Mouse (Mus musculus) MEL (cell line): ENCODE results near the gene Acss2. TPM values are rescaled to one million over a fixed set of nuclear protein-coding genes. Genes with fewer than 3 reads are reported as not detected.

ENCODE experiments used
- DNase-seq: peaks from one replicate; pipeline ENCODE4 v3.0.0; 2011; ENCODE audit warnings: low read depth, low spot score
- H3K27ac ChIP-seq: 2 replicates; pipeline ENCODE4 v1.5.1; 2012; ENCODE audit warnings: low read depth, mild to moderate bottlenecking, control low read depth, low read length, moderate library complexity; ENCODE audit not compliant: control insufficient read depth
- H3K27me3 ChIP-seq, 2 experiments: fragments of 150-350 bp in 1 of 2; sonication (generic) in 1 of 2; 2 replicates each; pipeline ENCODE4 v1.6.1; 2012; ENCODE audit warnings: low read length in 2 of 2, mild to moderate bottlenecking in 2 of 2, improper control_type of control experiment in 1 of 2, moderate library complexity in 1 of 2; ENCODE audit not compliant: insufficient read depth in 2 of 2, control insufficient read depth in 1 of 2
- H3K36me3 ChIP-seq, 2 experiments: 2 replicates each; pipeline ENCODE4 v1.6.1; 2012 to 2014; ENCODE audit warnings: low read length in 2 of 2, improper control_type of control experiment in 1 of 2, inconsistent platforms in 1 of 2, mild to moderate bottlenecking in 1 of 2; ENCODE audit not compliant: insufficient read depth in 2 of 2, control insufficient read depth in 1 of 2
- H3K4me1 ChIP-seq, 2 experiments: fragments of 150-350 bp in 1 of 2; sonication (generic) in 1 of 2; 2 replicates each; pipeline ENCODE4 v1.6.1; 2012; ENCODE audit warnings: low read length in 2 of 2, improper control_type of control experiment in 1 of 2, mild to moderate bottlenecking in 1 of 2; ENCODE audit not compliant: insufficient read depth in 2 of 2, control insufficient read depth in 1 of 2
- H3K4me3 ChIP-seq, 2 experiments: fragments of 150-350 bp in 1 of 2; sonication (generic) in 1 of 2; 2 replicates each; pipeline ENCODE4 v1.5.1; 2012; ENCODE audit warnings: low read depth in 2 of 2, low read length in 2 of 2, mild to moderate bottlenecking in 2 of 2, moderate library complexity in 2 of 2, control low read depth in 1 of 2, improper control_type of control experiment in 1 of 2; ENCODE audit not compliant: control insufficient read depth in 1 of 2, insufficient read depth in 1 of 2
- H3K79me2 ChIP-seq: 2 replicates; pipeline ENCODE4 v1.6.1; 2012; ENCODE audit warnings: mild to moderate bottlenecking, low read length, moderate library complexity; ENCODE audit not compliant: control insufficient read depth, poor library complexity, insufficient read depth
- H3K9ac ChIP-seq: 2 replicates; pipeline ENCODE4 v1.6.1; 2012; ENCODE audit warnings: low read depth, mild to moderate bottlenecking, control low read depth, low read length, moderate library complexity; ENCODE audit not compliant: control insufficient read depth, poor library complexity, severe bottlenecking
- H3K9me3 ChIP-seq: fragments of 150-350 bp; sonication (generic); replicated peaks from 2 replicates; pipeline ENCODE4 v1.6.1; 2012; ENCODE audit warnings: mild to moderate bottlenecking, low read length, improper control_type of control experiment, moderate library complexity; ENCODE audit not compliant: insufficient read depth
- BHLHE40 ChIP-seq: IDR thresholded peaks from 2 replicates; pipeline ENCODE4 v1.6.1; 2012; ENCODE audit warnings: low read depth, mild to moderate bottlenecking, inconsistent platforms, low read length, improper control_type of control experiment, borderline replicate concordance
- CHD2 ChIP-seq: IDR thresholded peaks from 2 replicates; pipeline ENCODE4 v1.6.1; 2011; ENCODE audit warnings: low read length, improper control_type of control experiment
- CTCF ChIP-seq, 3 experiments: IDR thresholded peaks in 2 of 3; conservative IDR thresholded peaks in 1 of 3; 2 replicates each; pipeline ENCODE4 v1.5.1; 2011 to 2012; ENCODE audit warnings: low read length in 3 of 3, low read depth in 2 of 3, mild to moderate bottlenecking in 2 of 3, improper control_type of control experiment in 1 of 3, inconsistent platforms in 1 of 3, mixed read lengths in 1 of 3, moderate library complexity in 1 of 3; ENCODE audit not compliant: control insufficient read depth in 1 of 3, insufficient read depth in 1 of 3, poor library complexity in 1 of 3, severe bottlenecking in 1 of 3
- GATA1 ChIP-seq: IDR thresholded peaks from 2 replicates; pipeline ENCODE4 v1.6.1; 2011; ENCODE audit warnings: low read depth, low read length, improper control_type of control experiment
- HCFC1 ChIP-seq: IDR thresholded peaks from 2 replicates; pipeline ENCODE4 v1.6.1; 2012; ENCODE audit warnings: low read depth, mild to moderate bottlenecking, inconsistent platforms, low read length, improper control_type of control experiment, moderate library complexity
- JUND ChIP-seq: IDR thresholded peaks from 2 replicates; pipeline ENCODE4 v1.6.1; 2011; ENCODE audit warnings: low read depth, mild to moderate bottlenecking, improper control_type of control experiment, low read length
- KAT2A ChIP-seq: conservative IDR thresholded peaks from 2 replicates; pipeline ENCODE4 v1.6.1; 2012; ENCODE audit warnings: low read depth, low read length, improper control_type of control experiment, inconsistent platforms
- MEF2A ChIP-seq: IDR thresholded peaks from 2 replicates; pipeline ENCODE4 v1.6.1; 2014; ENCODE audit warnings: low read depth, mild to moderate bottlenecking, inconsistent platforms, low read length, improper control_type of control experiment; ENCODE audit not compliant: poor library complexity, insufficient replicate concordance, severe bottlenecking; ENCODE audit errors: extremely low read depth
- MYB ChIP-seq: IDR thresholded peaks from 2 replicates; pipeline ENCODE4 v1.6.1; 2011; ENCODE audit warnings: mild to moderate bottlenecking, low read depth, low read length, improper control_type of control experiment
- MYC ChIP-seq: IDR thresholded peaks from 2 replicates; pipeline ENCODE4 v1.6.1; 2011; ENCODE audit warnings: low read depth, mild to moderate bottlenecking, low read length, improper control_type of control experiment, moderate library complexity
- POLR2AphosphoS2 ChIP-seq: IDR thresholded peaks from 2 replicates; pipeline ENCODE4 v1.6.1; 2011; ENCODE audit warnings: low read length, improper control_type of control experiment
- RAD21 ChIP-seq: IDR thresholded peaks from 2 replicates; pipeline ENCODE4 v1.6.1; 2011; ENCODE audit warnings: mild to moderate bottlenecking, low read depth, low read length, improper control_type of control experiment
- RCOR1 ChIP-seq: IDR thresholded peaks from 2 replicates; pipeline ENCODE4 v1.6.1; 2012; ENCODE audit warnings: low read depth, mild to moderate bottlenecking, inconsistent platforms, low read length, improper control_type of control experiment
- SMC3 ChIP-seq: IDR thresholded peaks from 2 replicates; pipeline ENCODE4 v1.6.1; 2011; ENCODE audit warnings: low read depth, low read length, improper control_type of control experiment
- TBP ChIP-seq: IDR thresholded peaks from 2 replicates; pipeline ENCODE4 v1.8.0; 2011; ENCODE audit warnings: low read depth, low read length, improper control_type of control experiment
- USF1 ChIP-seq: IDR thresholded peaks from 2 replicates; pipeline ENCODE4 v1.6.1; 2014; ENCODE audit warnings: low read depth, mild to moderate bottlenecking, inconsistent platforms, low read length, improper control_type of control experiment, moderate library complexity
- USF2 ChIP-seq, 2 experiments: IDR thresholded peaks; 2 replicates each; pipeline ENCODE4 v1.6.1; 2011 to 2012; ENCODE audit warnings: improper control_type of control experiment in 2 of 2, low read length in 2 of 2, borderline replicate concordance in 1 of 2, inconsistent platforms in 1 of 2, low read depth in 1 of 2, mild to moderate bottlenecking in 1 of 2; ENCODE audit not compliant: insufficient read depth in 1 of 2
- ZC3H11A ChIP-seq: IDR thresholded peaks from 2 replicates; pipeline ENCODE4 v1.6.1; 2012; ENCODE audit warnings: low read depth, mild to moderate bottlenecking, inconsistent platforms, low read length, improper control_type of control experiment
- ZNF384 ChIP-seq: IDR thresholded peaks from 2 replicates; pipeline ENCODE4 v1.6.1; 2012; ENCODE audit warnings: low read depth, mild to moderate bottlenecking, inconsistent platforms, low read length, improper control_type of control experiment
- polyA plus RNA-seq, 2 experiments: library from polyadenylated mRNA; stranded (reverse) in 1 of 2; unstranded in 1 of 2; fragments of >175 nt in 1 of 2; fragments of >200 nt in 1 of 2; gene quantifications; 2 replicates each; pipeline versions ENCODE4 v1.2.1 to v1.2.4; 2012; ENCODE audit warnings: low replicate concordance in 2 of 2, low read depth in 1 of 2; ENCODE audit not compliant: insufficient read length in 2 of 2, insufficient read depth in 1 of 2, missing spikeins in 1 of 2
- total RNA-seq: library from RNA; depleted of rRNA; stranded (reverse); fragments of 300-350 nt; gene quantifications from 2 replicates; pipeline ENCODE4 v1.2.3, GENCODE M21; 2012

Acss2 gene
- total and polyA plus RNA-seq, 3 experiments = 2.9 to 11.0 TPM; not detected in 1

DNA sequence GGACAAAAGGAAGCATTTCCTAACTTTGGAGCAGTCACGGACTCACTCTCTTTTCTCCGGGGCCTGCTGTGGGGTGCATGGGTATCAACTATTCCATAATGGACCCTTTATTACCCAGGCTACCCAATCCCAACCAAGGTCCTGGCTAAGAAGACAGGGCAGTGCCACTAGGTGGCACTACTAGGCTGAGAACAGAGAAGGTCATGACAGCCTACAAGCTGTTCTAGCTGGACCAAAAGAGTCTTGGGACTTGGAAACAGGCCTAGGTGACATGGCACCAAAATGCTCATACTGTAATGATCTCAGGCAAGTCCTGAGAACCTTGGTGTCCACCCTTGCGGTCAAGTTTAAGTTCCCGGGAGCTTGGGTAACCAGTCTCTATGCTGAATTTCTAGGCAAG is 5.3 kb upstream of the Acss2 start:
- Histone ChIP-seq H3K27me3 (no peaks in the 10 kb centered on the region; a peak in 1 of 4 replicates), H3K79me2 (no peaks in the 10 kb centered on the region), H3K9me3 (no peaks in the 10 kb centered on the region), H3K36me3 (peaks cover 0 to 2% of the 10 kb centered on the region in 2 experiments; a peak in 1 of 4 replicates), H3K4me3 (no peak overlapping the region), H3K9ac (no peak overlapping the region), H3K27ac (no peak overlapping the region), H3K4me1 (no peaks in the 10 kb centered on the region; a peak in 1 of 4 replicates)
- TF ChIP-seq CHD2 (no peak), RAD21 (peak; percentile 96), CTCF (IDR thresholded peaks at IDR 0.05 in 2 of 3, conservative IDR thresholded peaks at IDR 0.05 in 1 of 3; ENCODE audit: control insufficient read depth in 1 of 3, insufficient read depth in 1 of 3, low read depth in 2 of 3, low read length in 3 of 3, poor library complexity in 1 of 3, severe bottlenecking in 1 of 3) (peak; percentile 84 to 97 (median 87)), POLR2AphosphoS2 (no peak), SMC3 (peak; percentile 96), KAT2A (no peak), GATA1 (no peak), ZC3H11A (peak; percentile 87), MEF2A (no peak), USF1 (no peak)
- peak; percentile 78 for DNase-seq

DNA sequence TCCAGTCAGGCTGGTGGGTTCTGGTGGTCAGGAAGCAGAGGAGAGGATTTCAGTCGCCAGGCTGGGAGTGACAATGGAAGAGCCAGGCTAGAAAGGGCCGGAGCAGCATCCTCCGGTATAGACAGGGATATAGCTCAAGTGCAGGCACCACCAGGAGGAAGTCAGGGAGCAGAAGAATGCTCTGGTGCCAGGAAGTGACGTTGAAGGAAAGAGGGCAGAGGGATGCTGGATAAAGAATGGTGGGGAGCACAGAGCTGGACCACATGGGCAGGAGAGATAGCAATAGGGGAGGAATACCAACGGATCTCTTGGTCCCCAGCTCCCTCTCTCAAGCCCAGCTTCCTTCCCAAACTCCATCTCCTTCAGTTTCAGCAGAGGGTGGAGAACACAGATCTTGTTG is 4.2 kb upstream of the Acss2 start:
- TF ChIP-seq RCOR1 (no peak), ZNF384 (no peak), MYC (no peak), USF2 (IDR thresholded peaks at IDR 0.05; ENCODE audit: borderline replicate concordance in 1 of 2, insufficient read depth in 1 of 2, low read depth in 1 of 2, low read length in 2 of 2) (no peak), TBP (no peak), HCFC1 (no peak), USF1 (no peak), JUND (no peak), MYB (no peak), BHLHE40 (no peak)
- TF ChIP-seq, all 39 proteins: peak for 0
- H3K9me3 ChIP-seq = no peaks in the 10 kb centered on the region
- no peaks in the 10 kb centered on the region; a peak in 1 of 4 replicates for H3K27me3 ChIP-seq
- peaks cover 0 to 2% of the 10 kb centered on the region in 2 experiments; a peak in 1 of 4 replicates for H3K36me3 ChIP-seq
- H3K4me1 ChIP-seq = no peaks in the 10 kb centered on the region; a peak in 1 of 4 replicates
- H3K27ac ChIP-seq = no peak overlapping the region
- no peak overlapping the region for H3K9ac ChIP-seq
- H3K4me3 ChIP-seq = no peak overlapping the region
- DNase-seq = no peak
- H3K79me2 ChIP-seq = peaks cover 2% of the 10 kb centered on the region; the same call in 1 of the 2 replicates
